Mouse (Mus musculus): ENCODE results near the gene Bcor. TPM values are rescaled to one million over a fixed set of nuclear protein-coding genes. Genes with fewer than 3 reads are reported as not detected.

Gene Bcor
- polyA plus RNA-seq, 1 experiment from 2014 or later: 7.9 TPM

- H3K27me3 ChIP-seq (replicated peaks): peaks cover 100% of the 10 kb centered on the region
- peak; percentile 50 for ATAC-seq
These were observed 71.7 kb downstream of the Bcor start for GRCm38 (mm10) chrX:12088301-12089026.

DNA sequence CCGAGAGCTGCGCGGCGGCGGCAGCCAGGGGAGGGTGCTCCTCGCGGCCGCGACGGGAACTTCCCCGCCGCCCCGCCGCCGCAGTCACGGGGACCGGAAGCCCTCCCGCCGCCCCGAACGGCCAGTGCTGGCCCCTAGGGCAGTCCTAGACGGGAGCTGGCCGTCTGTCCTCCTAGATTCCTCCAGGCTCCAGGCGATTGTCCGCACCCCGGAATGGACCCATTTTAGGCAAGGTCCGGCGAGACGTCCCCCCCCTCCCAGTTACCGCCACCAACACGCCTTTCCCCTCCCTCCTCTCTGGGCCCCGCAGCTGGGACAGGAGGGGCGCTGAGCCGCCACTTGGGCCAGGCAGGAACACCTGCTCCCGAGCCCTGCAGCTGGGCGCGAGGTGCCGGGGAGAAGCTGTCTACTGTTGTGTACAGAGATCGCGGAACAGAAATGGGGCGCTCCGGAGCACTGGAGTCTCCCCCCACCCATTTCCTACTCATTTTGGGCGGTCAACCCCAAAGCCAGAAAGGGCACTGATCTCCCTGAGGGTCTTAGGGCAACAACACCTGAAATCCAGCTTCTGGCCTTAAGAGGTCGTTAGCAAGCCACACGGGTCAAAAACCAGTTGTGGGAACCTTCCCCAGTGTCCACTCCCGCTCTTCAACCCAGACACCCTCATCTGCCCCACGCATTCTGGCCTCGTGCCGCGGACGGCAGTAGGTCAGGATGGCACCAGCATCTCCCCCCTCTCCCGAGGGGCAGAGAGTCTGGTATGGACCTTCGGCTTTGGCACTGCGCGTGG is 72.4 kb downstream of the Bcor start:
- Histone ChIP-seq H3K27me3 (replicated peaks) (peaks cover 100% of the 10 kb centered on the region), H3K4me3 (peak overlapping the region; percentile 60), H3K4me2 (peak overlapping the region; percentile 89), H3K36me3 (no peaks in the 10 kb centered on the region), H3K27ac (peak overlapping the region; percentile 84), H3K4me1 (peaks cover 72% of the 10 kb centered on the region), H3K9ac (peak overlapping the region; percentile 71), H3K9me3 (replicated peaks) (no peaks in the 10 kb centered on the region)
- WGBS (ENCODE audit: insufficient replicate concordance): 3% methylated on average over 48 of the region's 55 CpGs
- ATAC-seq: peak; percentile 40

More at GRCm38 (mm10) chrX:12088301-12089026, 71.7 kb downstream of the Bcor start:
- no peaks in the 10 kb centered on the region for H3K36me3 ChIP-seq
- H3K9ac ChIP-seq: peak overlapping the region; percentile 71
- under 1% methylated on average over 44 of the region's 72 CpGs for WGBS (ENCODE audit: insufficient replicate concordance)
- peak overlapping the region; percentile 89 for H3K4me2 ChIP-seq
- H3K4me1 ChIP-seq: peaks cover 72% of the 10 kb centered on the region
- H3K9me3 ChIP-seq (replicated peaks): no peaks in the 10 kb centered on the region
- H3K4me3 ChIP-seq: peak overlapping the region; percentile 60
- H3K27ac ChIP-seq: peak overlapping the region; percentile 84

GRCm38 (mm10) chrX:12086674-12087510 is 73.3 kb downstream of the Bcor start:
- Histone ChIP-seq H3K27me3 (replicated peaks) (peaks cover 100% of the 10 kb centered on the region), H3K4me3 (peak overlapping the region; percentile 60), H3K4me2 (peak overlapping the region; percentile 89), H3K36me3 (no peaks in the 10 kb centered on the region), H3K9ac (peak overlapping the region; percentile 71), H3K4me1 (peaks cover 72% of the 10 kb centered on the region), H3K27ac (peak overlapping the region; percentile 84), H3K9me3 (replicated peaks) (no peaks in the 10 kb centered on the region)
- peak; percentile 11; the same call in 1 of the 2 replicates for ATAC-seq
- WGBS (ENCODE audit: insufficient replicate concordance): 2% methylated on average over 60 of the region's 70 CpGs

DNA sequence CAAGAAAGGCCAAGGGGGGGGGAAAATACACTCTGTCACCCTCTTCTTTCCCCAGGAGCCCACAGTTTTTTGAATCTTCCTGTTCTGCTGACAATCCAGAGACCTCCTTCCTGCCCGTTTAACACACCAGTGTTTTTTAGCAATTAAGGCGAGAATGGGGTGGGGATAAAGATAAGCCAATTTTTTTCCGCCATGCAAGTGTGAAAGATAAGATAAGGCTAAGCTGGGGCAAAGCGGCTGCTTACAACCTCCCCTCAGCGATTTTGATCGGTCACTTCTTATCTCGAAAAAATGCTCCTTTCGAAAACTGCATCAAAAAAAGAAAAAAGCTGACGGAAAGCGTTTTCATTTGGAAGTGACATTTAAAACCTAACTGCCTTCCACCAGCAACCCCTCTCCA is 74.2 kb downstream of the Bcor start:
- Histone ChIP-seq H3K36me3 (no peaks in the 10 kb centered on the region), H3K4me1 (peaks cover 74% of the 10 kb centered on the region), H3K27me3 (replicated peaks) (peaks cover 100% of the 10 kb centered on the region), H3K9ac (no peak overlapping the region), H3K9me3 (replicated peaks) (no peaks in the 10 kb centered on the region), H3K4me3 (peak overlapping the region; percentile 5; the same call in 1 of the 2 replicates), H3K4me2 (peak overlapping the region; percentile 89), H3K27ac (no peak overlapping the region)
- 3% methylated on average over 10 of the region's 10 CpGs for WGBS (ENCODE audit: insufficient replicate concordance)
- no peak for ATAC-seq

DNA sequence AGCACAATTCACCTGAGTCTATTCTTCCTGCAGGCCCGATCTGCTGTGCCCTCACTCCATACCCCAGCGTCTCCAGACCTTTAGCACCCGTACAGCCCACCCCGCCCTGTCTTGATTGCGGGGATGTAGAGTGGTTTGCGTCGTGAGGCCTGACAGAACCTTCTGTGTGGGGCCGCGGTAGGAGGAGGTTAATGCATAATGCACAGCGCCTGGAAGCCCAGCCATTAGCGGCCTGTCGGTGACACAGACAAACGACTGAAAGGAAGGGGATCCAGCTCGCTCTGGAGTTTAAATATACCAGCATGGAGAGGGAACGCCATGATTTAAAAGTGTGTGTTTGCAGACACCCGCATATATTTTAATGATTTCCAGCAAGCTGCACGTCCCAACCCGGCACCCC is 74.9 kb downstream of the Bcor start:
- Histone ChIP-seq H3K4me1 (peaks cover 71% of the 10 kb centered on the region), H3K36me3 (no peaks in the 10 kb centered on the region), H3K4me2 (peak overlapping the region; percentile 89), H3K9ac (no peak overlapping the region), H3K9me3 (replicated peaks) (no peaks in the 10 kb centered on the region), H3K27ac (no peak overlapping the region), H3K4me3 (no peak overlapping the region), H3K27me3 (replicated peaks) (peaks cover 100% of the 10 kb centered on the region)
- ATAC-seq: no peak
- WGBS (ENCODE audit: insufficient replicate concordance): 12% methylated on average over 18 of the region's 18 CpGs

DNA sequence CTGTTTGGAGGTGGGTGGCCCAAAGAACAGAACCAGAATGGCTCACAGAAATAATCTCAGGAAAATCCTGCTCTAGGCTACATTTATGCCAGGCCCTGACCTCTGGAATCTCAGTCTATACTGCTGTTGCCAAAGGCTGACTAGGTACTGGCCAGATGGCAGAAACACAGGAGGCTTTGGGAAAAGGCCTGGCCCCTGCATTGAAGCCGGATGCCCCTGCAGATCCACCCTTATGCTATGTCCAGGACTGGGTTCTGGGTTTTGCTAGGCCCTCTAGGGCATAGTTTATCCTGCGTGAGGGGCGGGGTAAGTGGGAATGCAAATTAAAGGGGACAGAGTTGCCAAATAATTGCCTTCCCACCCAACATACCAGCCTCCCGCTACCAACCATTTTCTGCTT is 75.5 kb downstream of the Bcor start:
- Histone ChIP-seq H3K4me3 (no peak overlapping the region), H3K4me2 (no peak overlapping the region), H3K36me3 (no peaks in the 10 kb centered on the region), H3K9ac (no peak overlapping the region), H3K27me3 (replicated peaks) (peaks cover 100% of the 10 kb centered on the region), H3K27ac (no peak overlapping the region), H3K9me3 (replicated peaks) (no peaks in the 10 kb centered on the region), H3K4me1 (peaks cover 65% of the 10 kb centered on the region)
- ATAC-seq: no peak
- WGBS (ENCODE audit: insufficient replicate concordance): 65% methylated on average over 4 of the region's 4 CpGs

GRCm38 (mm10) chrX:12083631-12084030 is 76.5 kb downstream of the Bcor start:
- no peak for ATAC-seq
- Histone ChIP-seq H3K27ac (no peak overlapping the region), H3K4me2 (no peak overlapping the region), H3K4me1 (peaks cover 58% of the 10 kb centered on the region), H3K4me3 (no peak overlapping the region), H3K27me3 (replicated peaks) (peaks cover 100% of the 10 kb centered on the region), H3K36me3 (no peaks in the 10 kb centered on the region), H3K9me3 (replicated peaks) (no peaks in the 10 kb centered on the region), H3K9ac (no peak overlapping the region)
- 33% methylated on average over 10 of the region's 10 CpGs for WGBS (ENCODE audit: insufficient replicate concordance)

DNA sequence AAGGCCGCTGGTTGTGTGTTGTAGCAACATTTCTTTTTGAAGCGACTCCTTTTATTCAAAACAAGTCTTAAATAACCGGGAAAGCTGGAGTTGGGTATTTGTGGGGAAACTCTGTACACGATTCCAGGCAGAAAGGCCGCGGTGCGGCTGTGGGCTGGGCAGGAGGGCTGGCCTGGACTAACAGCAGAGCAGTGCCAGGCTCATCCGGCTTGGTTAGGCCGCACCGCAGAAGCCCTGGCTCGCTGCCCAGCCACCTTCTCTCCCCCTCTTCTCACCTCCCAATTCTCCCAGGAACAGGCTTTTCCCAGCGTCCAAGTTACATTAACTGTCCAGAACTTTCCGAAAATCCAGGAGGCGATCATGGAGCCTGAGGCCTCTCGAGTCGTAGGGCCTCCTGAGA is 77.4 kb downstream of the Bcor start:
- Histone ChIP-seq H3K9ac (no peak overlapping the region), H3K9me3 (replicated peaks) (no peaks in the 10 kb centered on the region), H3K27ac (no peak overlapping the region), H3K27me3 (replicated peaks) (peaks cover 100% of the 10 kb centered on the region), H3K4me2 (no peak overlapping the region), H3K4me1 (peaks cover 56% of the 10 kb centered on the region), H3K4me3 (no peak overlapping the region), H3K36me3 (no peaks in the 10 kb centered on the region)
- no peak for ATAC-seq
- WGBS (ENCODE audit: insufficient replicate concordance): 48% methylated on average over 16 of the region's 16 CpGs

DNA sequence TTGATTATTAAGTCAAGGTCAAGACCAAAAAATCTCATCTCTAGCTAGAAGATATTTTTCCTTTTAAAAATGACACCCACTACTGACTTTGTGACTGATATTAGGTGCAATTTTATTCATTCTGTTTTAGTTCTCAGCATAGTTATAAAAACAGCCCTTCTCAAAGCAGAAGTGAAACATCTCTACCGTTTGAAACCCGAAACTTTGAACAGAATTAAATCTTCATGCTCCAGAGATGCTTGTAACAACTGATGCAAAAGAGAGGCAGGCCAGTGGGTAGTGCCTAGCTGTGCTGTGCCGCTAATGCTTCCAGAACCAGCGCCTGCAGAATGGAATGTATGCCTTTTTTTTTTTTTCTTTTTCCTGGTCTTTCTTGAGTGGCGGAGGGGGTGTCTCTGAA is 78.0 kb downstream of the Bcor start:
- Histone ChIP-seq H3K4me3 (no peak overlapping the region), H3K4me2 (no peak overlapping the region), H3K9ac (no peak overlapping the region), H3K27ac (no peak overlapping the region), H3K9me3 (replicated peaks) (no peaks in the 10 kb centered on the region), H3K27me3 (replicated peaks) (peaks cover 100% of the 10 kb centered on the region), H3K4me1 (peaks cover 58% of the 10 kb centered on the region), H3K36me3 (no peaks in the 10 kb centered on the region)
- WGBS (ENCODE audit: insufficient replicate concordance): 35% methylated on average over 5 of the region's 5 CpGs
- ATAC-seq: no peak

GRCm38 (mm10) chrX:12081741-12082155 is 78.4 kb downstream of the Bcor start:
- peak overlapping the region; percentile 73; the same call in 1 of the 2 replicates for H3K4me3 ChIP-seq
- H3K36me3 ChIP-seq: no peaks in the 10 kb centered on the region
- no peak overlapping the region for H3K27ac ChIP-seq
- no peak for ATAC-seq
- H3K27me3 ChIP-seq (replicated peaks): peaks cover 100% of the 10 kb centered on the region
- WGBS (ENCODE audit: insufficient replicate concordance): 6% methylated on average over 22 of the region's 22 CpGs
- H3K4me1 ChIP-seq: peaks cover 60% of the 10 kb centered on the region
- peak overlapping the region; percentile 92 for H3K4me2 ChIP-seq
- H3K9ac ChIP-seq: no peak overlapping the region
- no peaks in the 10 kb centered on the region for H3K9me3 ChIP-seq (replicated peaks)

GRCm38 (mm10) chrX:12080904-12081740 is 79.0 kb downstream of the Bcor start:
- 3% methylated on average over 52 of the region's 61 CpGs for WGBS (ENCODE audit: insufficient replicate concordance)
- Histone ChIP-seq H3K27ac (no peak overlapping the region), H3K9ac (peak overlapping the region; percentile 82), H3K4me3 (peak overlapping the region; percentile 73), H3K4me2 (peak overlapping the region; percentile 92), H3K4me1 (peaks cover 60% of the 10 kb centered on the region), H3K36me3 (no peaks in the 10 kb centered on the region), H3K27me3 (replicated peaks) (peaks cover 100% of the 10 kb centered on the region), H3K9me3 (replicated peaks) (no peaks in the 10 kb centered on the region)
- no peak for ATAC-seq
